Mouse (Mus musculus) megakaryocyte, adult 5-6 weeks (primary cell): Measurements from ENCODE around the gene Eif3d. TPM values are rescaled to one million over a fixed set of nuclear protein-coding genes. Genes with fewer than 3 reads are reported as not detected.

Experiments used
- ATAC-seq: 2 replicates; pipeline ENCODE4 v1.8.0; 2016; ENCODE audit warnings: mild to moderate bottlenecking, inconsistent platforms; ENCODE audit not compliant: poor library complexity, severe bottlenecking
- total RNA-seq, 2 experiments: library from RNA; stranded (forward) in 1 of 2; stranded (reverse) in 1 of 2; fragments of 153-499, 151-499 nt in 1 of 2; fragments of 221-1000, 200-1000 nt in 1 of 2; gene quantifications; 2 replicates each; pipeline versions ENCODE4 v1.2.3 to v1.2.4; 2015 to 2017

The Eif3d gene
- total RNA-seq, 2 experiments from 2014 or later, result 106 to 144 TPM

DNA sequence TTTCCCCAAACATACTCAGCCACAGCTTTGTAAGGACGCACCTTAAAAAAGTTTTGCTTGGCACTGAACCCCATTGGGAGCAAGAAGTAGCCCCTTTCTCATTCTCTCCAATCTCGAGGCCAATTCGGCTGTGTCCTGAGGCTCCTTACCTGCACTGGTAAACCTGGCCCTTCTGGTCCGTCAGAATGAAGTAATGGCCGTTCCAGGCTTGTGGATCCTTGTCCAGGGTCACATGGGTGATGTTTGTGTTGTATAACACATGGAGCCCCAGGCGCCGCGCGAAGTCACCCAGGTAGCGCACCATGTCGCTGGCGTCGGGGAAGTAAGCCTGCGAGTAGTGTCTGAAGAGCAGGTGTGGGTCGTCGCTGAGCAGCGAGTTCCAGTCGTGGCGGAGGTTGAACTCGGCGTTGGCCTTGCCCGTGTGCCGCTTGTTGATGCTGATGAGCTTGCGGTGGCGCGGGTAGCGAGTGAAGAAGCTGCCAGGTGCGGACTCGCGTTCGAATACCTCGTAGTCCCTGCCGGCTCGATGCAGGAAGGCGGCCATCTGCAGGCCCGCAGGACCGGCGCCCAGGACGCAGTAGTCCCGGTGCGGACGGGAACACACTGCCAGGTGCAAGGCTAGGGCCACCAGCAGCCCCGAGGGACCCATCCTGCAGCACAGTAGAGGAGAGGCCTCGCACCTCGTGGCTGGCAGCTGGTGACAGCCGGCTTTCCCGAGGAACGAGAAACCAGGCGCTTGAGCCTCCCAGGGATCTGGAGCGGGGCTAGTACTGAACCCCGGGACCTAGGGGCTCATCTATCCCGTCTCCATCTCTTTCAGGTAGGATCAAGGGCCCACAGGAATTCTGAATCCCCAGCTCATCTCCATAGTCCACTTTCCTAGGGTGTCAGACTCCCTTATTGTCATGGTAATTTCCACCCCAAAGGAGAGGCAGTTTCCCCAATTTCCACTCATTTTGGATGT lies 14.9 kb downstream of the Eif3d start:
- 0 out of 2 replicates have a peak, but pooled peaks have one; percentile 2 for ATAC-seq

DNA sequence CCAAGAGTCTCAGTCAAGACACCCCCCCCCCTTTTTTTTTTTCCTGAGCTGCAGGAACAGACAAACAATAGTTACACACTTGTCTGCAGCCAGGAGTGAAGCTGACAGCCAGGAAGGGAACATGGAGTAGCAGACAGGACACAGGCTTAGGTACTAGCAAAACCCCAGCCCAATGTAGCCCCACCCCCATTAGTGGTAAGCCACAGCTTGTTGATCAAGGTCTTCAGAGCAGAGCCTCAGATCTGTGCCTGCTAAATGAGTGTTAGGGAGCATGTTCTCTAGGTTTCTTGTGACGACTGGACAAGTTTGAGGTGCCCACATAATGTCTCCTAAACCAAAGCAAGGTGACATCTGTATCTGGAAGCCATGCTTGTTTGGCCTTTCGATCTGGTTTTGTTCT lies 16.3 kb downstream of the Eif3d start:
- no peak for ATAC-seq

DNA sequence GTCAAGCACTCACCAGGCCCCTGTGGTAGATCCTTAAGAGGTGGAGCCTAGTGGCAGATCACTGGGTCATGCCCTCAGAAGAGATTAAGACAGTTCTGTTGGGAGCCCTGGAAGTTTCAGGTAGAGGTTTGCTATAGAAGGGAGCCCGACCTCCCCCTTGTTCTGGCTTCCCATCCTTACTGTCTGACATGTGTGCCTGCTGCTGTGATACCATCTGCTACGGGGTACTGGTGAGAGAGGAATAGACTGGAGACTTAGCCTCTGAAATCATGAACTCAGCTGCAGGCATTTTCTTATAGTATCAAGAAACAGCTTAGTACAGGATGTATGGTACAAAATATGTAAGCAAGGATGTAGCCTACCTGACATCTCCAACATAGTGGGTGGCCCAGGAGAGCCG lies 17.7 kb downstream of the Eif3d start:
- ATAC-seq, result no peak

DNA sequence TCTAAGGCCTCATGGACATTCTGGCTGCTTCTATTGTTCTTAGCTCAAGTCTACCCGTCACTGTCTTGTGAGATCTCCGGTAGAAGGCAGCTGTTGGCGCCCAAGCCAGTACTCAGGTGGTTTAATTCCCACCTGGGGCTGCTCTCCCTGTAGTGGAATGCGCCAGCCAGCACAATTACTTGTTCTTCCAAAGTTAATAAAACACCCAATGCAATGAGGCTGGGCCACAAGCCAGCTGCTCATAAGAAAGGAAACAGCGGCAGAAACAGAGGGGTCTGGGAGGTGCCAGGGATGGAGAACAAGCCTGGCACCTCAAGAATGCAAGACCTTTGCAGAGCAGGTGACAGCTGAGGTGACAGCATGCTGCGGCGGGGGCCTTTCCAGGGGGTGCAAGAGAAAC lies 21.6 kb downstream of the Eif3d start:
- no peak for ATAC-seq

DNA sequence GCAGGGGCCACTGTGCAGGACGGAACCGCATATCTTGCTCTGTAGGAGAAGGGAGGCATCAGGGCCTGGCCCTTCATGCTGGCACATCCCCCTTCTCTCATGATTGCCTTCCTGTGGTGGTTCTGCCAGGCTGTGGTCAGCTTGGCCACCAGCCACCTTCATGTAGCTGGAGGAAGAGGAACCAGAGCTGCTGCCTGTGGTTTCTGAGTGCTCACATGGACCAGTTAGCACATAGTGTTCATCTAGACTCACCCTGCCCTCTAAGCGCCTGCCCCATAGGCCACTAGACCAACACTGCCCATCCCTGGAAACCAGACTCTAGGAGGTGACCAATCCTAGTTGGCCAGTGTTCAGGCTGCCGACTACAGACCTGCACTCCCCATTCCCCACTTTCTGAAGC lies 24.9 kb downstream of the Eif3d start:
- peak; percentile 99 for ATAC-seq

DNA sequence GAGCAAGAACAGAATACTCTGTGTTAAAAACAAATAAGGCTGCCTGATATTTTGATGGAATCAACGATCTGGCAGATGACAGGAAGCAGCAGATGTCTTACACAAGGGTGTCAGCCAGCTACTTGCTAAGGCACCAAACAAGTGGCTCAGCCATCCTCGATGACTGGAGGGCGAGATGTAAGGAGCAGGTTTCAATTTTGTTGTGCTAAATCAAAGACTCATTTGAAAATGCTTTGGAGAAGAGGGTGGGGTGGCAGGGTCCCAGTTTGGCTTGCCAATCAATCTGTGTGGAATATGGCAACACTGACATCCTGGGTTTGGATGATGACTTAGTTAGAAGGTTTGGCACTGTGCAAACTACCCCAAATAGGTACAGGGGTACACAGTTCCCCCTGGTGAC lies 29.1 kb downstream of the Eif3d start:
- no peak for ATAC-seq

DNA sequence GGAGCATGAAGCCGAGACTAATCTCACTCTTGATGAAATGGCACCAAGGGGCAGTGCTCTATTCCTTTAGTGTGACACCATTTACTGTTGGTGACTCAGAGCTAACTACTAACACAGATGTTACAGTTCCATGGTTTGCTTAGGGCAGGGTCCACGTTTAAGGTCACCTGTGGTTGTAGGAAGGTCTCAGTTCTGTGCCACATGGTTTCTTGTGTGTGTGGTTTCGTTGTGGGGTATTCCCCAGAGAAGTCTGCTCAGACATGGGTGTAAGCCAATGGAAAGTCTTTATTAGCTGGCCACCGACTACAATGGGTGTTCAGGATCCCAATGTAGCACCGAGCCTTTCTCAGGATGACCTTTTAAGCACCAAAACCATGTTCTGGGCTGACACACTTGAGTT lies 32.1 kb downstream of the Eif3d start:
- no peak for ATAC-seq

DNA sequence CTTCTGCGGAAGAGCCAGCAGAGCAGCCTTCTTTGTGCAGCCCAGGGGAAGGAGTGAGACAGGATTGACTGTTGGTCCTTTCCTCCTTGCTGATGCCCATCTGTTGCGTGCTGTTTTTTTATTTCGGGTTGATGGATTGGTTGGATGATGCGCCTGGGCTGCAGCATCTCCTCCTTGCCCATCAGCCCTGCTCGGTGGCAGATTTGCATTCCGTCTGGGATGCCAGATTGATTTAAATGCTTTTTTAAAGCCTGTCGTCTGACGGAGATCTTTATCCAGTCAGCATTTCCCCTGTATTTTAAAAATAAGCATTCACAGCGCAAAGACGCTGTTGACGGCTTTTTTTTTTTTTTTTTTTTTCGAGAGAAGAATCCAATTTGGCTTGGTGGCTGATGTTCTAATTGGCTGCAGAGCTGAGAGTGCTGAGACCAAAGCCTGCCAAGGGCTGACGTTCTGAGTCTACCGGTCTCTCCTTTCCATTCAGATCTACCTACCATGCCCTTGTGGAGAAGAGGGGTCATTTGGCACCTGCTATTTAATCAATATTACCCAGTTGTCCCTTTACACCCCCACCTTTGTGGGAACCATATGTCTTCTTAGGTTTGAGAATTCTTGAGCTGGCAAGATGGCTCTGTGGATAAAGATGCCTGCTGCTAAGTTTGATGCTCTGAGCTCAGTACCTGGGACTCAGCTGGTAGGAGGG lies 34.8 kb downstream of the Eif3d start:
- no peak for ATAC-seq

DNA sequence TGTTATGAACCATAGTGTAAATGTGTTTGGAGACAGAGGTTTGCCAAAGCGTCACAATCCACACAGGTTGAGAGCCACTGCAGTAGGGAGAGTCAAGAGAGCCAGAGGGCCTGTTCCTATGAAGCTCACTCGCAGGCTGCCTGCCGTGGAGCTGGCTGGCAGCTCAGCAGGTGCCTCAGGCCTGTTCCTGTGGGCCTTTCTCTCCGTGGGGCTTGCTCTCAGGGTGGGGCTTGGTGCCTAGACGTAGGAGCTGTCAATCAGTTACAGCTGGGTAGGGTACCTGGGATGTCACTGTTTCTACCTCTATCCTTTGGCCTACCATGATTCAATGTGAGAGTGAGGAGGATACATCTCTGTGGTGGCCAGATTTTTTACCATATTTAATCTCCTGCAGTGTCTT lies 35.6 kb downstream of the Eif3d start:
- no peak for ATAC-seq

DNA sequence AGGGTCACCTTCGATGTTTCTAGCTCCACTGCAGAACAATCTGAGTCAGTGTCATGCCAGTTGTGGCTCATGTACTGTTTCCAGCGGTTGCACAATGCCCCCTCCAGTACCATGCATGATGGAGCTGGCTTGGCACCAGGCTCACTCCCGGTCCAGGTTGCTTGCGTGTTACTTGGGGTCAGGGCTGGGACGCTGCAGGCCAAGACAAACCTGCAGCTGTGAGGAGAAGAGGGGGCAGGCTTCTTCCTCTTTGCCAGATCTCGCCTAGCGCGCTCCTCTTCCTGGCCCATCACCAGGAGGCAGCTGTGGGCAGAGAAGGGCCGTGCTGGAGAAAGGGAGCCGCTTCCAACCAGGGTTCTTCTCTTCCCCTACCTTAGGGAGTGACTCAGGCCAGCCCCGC lies 36.3 kb downstream of the Eif3d start:
- peak; percentile 7; the same call in 1 of the 2 replicates for ATAC-seq

DNA sequence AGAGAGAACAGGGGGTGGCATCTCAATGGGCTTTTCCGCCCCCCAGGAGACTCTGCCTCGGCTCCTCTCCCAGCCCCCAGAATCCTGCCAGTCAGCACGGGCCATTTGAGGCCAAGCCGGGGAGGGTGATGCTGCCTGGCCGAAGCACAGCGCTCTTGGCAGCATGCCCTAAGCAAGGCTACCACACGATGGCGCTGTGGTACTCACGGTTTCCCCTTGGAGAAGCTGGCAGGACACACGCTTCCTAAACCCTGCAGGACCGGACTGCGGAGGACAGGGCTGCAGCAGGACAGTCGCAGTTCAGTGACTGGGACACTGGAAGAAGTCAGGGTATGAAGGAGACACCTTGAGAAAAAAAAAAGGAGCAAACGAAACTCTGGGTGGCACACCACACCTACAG lies 36.8 kb downstream of the Eif3d start:
- peak; percentile 68 for ATAC-seq

DNA sequence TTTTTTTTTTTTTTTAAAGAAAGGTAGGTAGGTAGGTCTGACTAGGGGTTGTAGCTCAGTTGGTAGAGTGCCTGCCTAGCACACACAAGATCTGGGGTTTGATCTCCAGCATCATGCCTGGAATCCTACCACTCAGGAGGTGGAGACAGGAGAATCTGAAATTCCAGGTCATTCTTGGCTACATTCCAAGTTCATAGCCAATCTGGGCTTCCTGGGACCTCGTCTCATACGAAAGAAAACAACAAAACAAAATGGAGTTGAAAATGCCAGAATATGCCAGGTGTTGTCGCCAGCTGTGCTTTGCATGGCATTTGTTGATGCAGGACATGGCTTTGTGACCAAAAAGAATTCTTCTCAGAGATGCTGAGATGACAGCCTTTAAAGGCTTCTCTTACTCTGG lies 37.4 kb downstream of the Eif3d start:
- no peak for ATAC-seq

DNA sequence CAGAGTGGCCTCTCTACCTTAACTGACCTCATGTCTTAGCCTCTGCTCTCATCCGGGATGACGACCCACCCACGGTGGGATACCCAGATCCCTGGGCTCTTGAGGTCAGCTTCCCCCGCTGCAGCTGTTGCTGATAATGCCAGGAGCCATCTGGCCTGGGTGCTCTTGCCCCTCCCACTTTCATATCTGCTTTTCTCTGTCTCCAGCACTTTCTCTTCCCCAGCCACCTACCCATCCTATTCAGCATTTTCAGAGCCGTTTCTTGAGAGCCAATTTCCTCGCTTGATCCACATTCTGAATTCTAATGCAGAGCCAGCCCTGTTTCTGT lies 39.0 kb downstream of the Eif3d start:
- no peak for ATAC-seq

DNA sequence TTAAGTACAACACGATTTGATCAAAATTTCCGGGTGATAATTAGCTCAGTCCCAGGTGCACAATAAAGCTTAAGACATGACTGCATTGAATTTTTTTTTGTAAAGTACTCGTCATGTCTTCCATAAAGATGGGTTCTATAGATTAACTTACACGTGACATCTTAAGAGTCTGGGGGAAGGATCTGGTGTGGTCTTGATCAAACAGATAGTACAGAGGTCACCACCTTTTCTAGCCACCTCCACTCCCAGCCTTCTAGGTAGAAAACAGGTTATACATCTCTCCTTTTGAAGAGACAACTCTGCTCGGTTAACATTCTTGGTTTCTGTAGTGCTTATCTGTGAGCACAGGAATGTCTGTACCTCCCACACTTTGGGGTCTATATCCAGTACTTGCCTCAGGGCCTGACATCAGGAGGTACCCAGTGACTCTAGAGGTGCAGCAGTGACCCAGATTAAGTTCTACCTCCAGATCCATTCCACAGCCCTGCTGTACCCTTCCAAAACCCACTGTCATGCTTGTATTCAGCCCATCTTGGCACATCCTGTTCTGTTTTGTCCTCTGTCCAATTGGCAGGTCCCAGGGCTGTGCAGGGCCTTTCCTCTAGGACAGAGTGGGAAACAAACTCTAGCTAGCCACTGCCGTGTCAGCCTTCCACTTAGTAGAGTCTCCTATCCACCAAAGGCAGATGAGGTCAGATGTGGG lies 39.5 kb downstream of the Eif3d start:
- no peak for ATAC-seq

DNA sequence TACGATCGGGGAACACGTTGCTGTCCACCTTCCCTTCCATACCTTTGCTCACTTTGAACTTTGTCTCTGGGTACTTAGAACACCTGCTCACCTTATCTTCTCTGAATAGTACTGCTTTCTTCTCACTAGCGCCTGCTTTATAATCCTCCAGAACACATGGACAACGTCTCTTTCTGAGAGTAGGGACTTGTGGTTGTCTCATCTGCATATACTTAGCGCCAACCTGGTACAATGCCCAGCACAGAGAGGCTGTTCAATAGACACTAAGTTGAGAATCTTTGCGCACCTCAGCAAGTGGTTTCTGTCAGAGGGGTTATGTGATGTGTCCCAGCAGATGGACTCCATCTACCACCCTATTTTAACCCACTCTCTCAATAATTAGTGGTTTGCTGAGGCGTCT lies 40.8 kb downstream of the Eif3d start:
- ATAC-seq, result no peak

DNA sequence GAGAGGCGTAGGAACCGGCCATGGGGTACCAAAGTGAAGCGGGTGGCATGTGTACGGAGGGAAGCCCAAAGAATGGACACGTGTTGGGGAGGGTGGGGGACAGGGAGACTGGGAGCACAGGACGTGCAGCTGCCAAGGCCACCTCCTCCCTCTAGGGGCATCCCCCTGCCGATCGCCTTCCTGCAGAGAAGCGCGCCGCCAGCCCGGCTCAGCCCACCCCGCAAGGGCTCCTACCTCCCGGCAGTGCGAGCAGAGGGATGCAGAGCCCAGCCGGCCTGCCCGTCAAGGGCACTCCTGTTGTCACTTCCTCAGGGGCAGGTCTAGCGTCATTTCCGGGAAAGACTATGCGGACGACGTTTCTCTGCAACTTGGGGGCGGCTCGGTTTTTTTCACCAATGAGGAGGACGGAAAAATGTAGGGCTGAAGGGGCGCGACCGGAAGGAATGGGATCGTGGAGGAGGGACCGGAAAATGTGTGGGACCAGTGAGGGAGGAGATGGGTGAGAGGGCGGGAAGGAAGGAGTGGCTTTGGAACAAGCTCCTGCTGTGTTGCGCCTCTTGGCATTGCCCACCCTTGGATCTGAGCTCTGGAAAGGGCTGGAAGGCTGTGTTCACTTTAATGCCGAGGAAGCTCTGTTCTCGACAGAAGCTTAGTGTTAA lies 41.8 kb downstream of the Eif3d start, which contains the start of gene Txn2:
TSS of gene Txn2 (minus strand) at position 334 of the 659 bp plus-strand sequence.
- peak; percentile 82 for ATAC-seq

DNA sequence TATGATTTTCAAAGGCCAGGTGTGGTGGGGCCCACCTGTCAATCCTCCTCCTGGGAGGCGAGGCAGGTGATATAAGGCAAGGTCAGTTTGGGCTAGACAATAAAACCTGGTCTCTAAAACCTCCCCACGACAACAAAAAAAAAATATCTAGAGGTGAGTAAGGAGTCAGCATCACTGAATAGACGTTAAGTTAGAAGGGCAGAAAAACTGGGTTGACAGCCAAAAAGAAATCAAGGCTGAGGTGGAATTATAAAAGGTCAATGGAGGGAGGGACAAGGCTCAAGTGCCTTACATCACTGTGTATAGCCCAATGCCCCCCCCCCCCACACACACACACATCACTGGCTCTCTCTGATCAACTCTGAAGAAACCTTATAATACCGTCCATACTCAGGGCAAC lies 42.5 kb downstream of the Eif3d start:
- ATAC-seq, result no peak

DNA sequence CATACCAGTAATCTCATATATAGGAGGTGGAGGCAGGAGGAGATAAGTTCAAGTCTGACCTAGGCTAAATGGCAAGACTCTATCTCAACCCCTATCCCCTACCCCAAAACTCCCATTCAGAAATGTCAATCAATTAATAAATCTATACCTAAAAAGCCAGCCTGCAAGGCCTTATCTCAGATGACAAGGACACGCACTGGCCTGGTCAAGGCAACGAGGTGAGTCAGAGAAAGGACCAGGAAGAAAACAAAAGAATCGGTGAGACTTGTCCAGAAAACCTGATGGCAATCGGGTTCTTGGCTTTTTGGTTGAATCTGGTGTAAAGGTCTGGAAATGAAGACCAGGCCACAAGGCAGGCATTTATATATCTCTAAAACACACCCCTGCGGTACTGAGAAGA lies 43.7 kb downstream of the Eif3d start:
- no peak for ATAC-seq

DNA sequence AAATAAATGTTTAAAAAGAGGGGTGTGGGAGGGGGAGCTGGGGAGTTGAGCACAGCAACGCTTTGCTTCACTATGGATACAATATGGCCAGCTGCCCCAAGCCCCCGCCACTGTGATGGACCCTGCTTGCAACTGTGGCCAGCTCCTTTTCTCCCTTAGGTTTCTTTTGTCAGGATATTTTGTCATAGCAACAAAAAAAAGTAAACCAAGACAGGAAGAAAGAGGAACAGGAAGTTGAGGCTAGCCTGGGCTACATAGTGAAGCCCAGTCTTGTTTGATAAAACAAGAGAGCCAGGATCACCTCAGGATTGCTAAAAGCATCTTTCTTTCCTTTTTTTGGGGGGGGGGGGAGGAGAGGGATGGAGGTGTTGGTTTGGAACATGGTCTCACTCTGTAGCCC lies 45.4 kb downstream of the Eif3d start:
- ATAC-seq, result no peak

DNA sequence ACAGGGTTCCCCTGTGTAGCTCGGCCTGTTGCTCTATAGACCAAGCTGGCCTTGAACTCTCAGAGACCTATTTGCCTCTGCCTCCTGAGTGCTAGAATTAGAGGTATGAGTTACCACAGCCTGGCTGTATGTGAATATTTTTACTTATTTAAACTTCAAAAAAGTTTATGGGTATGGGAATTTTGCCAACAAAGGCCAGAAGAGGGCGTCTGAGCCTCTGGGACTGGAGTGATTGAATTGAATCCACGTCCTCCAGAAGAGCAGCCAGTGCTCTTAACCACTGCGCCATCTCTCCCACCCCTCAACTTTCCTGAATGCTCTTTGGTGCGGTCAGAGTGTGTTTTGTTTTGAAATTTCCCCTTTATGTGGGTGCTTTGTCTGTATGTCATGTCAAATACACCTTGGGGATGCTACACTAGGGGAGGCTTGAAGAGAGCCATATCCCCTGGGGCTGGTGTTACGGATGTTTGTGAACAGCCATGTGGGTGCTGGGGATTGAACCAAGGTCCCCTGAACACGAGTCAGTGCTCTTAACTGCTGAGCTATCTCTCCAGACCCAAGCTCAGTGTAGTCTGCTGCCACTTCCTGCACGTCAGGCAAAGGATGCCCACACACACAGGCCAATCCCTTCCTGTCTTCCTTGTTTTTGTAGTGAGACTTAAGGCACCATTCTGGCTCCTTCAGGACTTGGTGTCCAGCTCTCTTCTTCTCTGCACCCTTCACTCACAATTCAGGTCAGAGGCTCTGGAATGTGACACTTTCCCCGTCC lies 47.2 kb downstream of the Eif3d start:
- no peak for ATAC-seq
